Mouse (Mus musculus) liver, embryonic 13.5 days (tissue): ENCODE measurements around the gene Kctd15. TPM values are rescaled to one million over a fixed set of nuclear protein-coding genes. Genes with fewer than 3 reads are reported as not detected.

Experiments
- ATAC-seq: fragments of 200-750 bp; cut with Nextera tagmentation; 2 replicates; pipeline ENCODE4 v1.8.0; 2017; ENCODE audit warnings: low read depth, mild to moderate bottlenecking, moderate number of reproducible peaks, moderate library complexity
- DNase-seq: peaks from one replicate; pipeline ENCODE4 v3.0.0; 2022
- H3K27ac ChIP-seq: fragments of 300-500 bp; sonication (generic); 2 replicates; pipeline ENCODE4 v1.5.1; 2015; ENCODE audit warnings: moderate library complexity, mild to moderate bottlenecking, inconsistent platforms
- H3K27me3 ChIP-seq: fragments of 300-500 bp; sonication (generic); 2 replicates; pipeline ENCODE4 v1.6.1; 2015; ENCODE audit warnings: mild to moderate bottlenecking, inconsistent platforms
- H3K36me3 ChIP-seq: fragments of 300-500 bp; sonication (generic); 2 replicates; pipeline ENCODE4 v1.6.1; 2015; ENCODE audit warnings: mild to moderate bottlenecking, inconsistent platforms
- H3K4me1 ChIP-seq: fragments of 300-500 bp; sonication (generic); replicated peaks from 2 replicates; pipeline ENCODE4 v1.6.1; 2015; ENCODE audit warnings: inconsistent platforms
- H3K4me2 ChIP-seq: fragments of 300-500 bp; sonication (generic); 2 replicates; pipeline ENCODE4 v1.6.1; 2015; ENCODE audit warnings: inconsistent platforms, mild to moderate bottlenecking, moderate library complexity
- H3K4me3 ChIP-seq: fragments of 300-500 bp; sonication (generic); replicated peaks from 2 replicates; pipeline ENCODE4 v1.5.1; 2015; ENCODE audit warnings: mild to moderate bottlenecking, inconsistent platforms
- H3K9ac ChIP-seq: fragments of 300-500 bp; sonication (generic); 2 replicates; pipeline ENCODE4 v1.6.1; 2015; ENCODE audit warnings: mild to moderate bottlenecking, inconsistent platforms
- H3K9me3 ChIP-seq: fragments of 300-500 bp; sonication (generic); replicated peaks from 2 replicates; pipeline ENCODE4 v1.6.1; 2016; ENCODE audit warnings: inconsistent platforms
- WGBS: fragments of 180-500 bp; shearing (Covaris S2); methylation state at CpG from one replicate; pipeline ENCODE4 v1.1.7; 2015; ENCODE audit not compliant: insufficient replicate concordance; 5-methylcytosine and 5-hydroxymethylcytosine counted together
- polyA plus RNA-seq: library from polyadenylated mRNA; unstranded; fragments of >200 nt; fragmentation: Nextera tagmentation; extraction: Ambion mirVana; gene quantifications from 2 replicates; pipeline ENCODE4 v1.2.1, GENCODE M21; 2015

Gene Kctd15
- polyA plus RNA-seq, 1 experiment from 2014 or later = 0.96 TPM

GRCm38 (mm10) chr7:34685801-34686200 lies 29.3 kb upstream of the Kctd15 start:
- Histone ChIP-seq H3K36me3 (no peaks in the 10 kb centered on the region), H3K27ac (no peak overlapping the region), H3K4me1 (no peaks in the 10 kb centered on the region), H3K4me2 (no peak overlapping the region), H3K27me3 (no peaks in the 10 kb centered on the region; the same call in 1 of the 2 replicates), H3K9me3 (no peaks in the 10 kb centered on the region), H3K4me3 (no peak overlapping the region), H3K9ac (no peak overlapping the region)
- ATAC-seq (no peak), DNase-seq (no peak)
- 25% methylated on average over 7 of the region's 7 CpGs for WGBS

- Histone ChIP-seq H3K36me3 (no peaks in the 10 kb centered on the region), H3K4me1 (no peaks in the 10 kb centered on the region), H3K27ac (no peak overlapping the region), H3K4me2 (no peak overlapping the region), H3K9ac (no peak overlapping the region), H3K9me3 (no peaks in the 10 kb centered on the region), H3K4me3 (no peak overlapping the region), H3K27me3 (no peaks in the 10 kb centered on the region; the same call in 1 of the 2 replicates)
- DNase-seq (no peak), ATAC-seq (no peak)
- WGBS = 46% methylated on average over 4 of the region's 4 CpGs
Observed at GRCm38 (mm10) chr7:34685176-34685575, 28.6 kb upstream of the Kctd15 start.

DNA sequence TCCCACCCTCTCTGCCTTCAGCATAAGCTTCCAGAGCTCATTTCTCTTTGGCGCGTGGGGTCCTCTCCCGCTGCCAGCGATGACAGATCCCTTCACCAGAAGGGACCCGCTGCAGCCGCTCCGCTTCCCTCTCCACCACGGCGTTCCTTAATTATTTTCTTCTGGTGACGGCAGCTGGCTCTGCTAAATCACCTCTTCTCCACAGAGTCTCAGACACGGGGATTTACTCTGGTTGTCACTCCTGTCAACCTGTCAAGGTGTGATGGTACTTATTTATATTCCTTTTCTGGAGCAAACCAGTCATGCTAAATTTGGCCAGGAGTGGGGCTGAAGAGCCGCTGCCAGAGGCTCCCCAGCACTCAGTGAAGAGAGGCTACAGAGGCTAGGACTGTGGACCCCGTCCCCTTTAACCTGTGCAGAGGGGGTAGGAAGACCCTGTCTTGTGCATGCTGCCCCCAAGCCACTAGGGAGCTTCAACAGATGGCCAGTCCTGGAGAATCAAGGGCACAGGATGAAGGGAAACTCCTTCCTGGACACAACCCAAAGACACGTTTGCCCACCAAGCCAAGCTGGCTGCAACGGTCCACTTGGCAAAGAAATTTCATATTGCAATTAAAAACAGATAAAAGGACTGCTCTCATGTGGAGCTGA lies 24.4 kb upstream of the Kctd15 start:
- no peaks in the 10 kb centered on the region for H3K9me3 ChIP-seq
- H3K9ac ChIP-seq = no peak overlapping the region
- WGBS = 54% methylated on average over 15 of the region's 15 CpGs
- ATAC-seq (no peak), DNase-seq (no peak)
- H3K4me3 ChIP-seq = no peak overlapping the region
- no peaks in the 10 kb centered on the region for H3K36me3 ChIP-seq
- no peak overlapping the region for H3K27ac ChIP-seq
- peaks cover 2% of the 10 kb centered on the region for H3K27me3 ChIP-seq
- H3K4me1 ChIP-seq = no peaks in the 10 kb centered on the region
- H3K4me2 ChIP-seq = no peak overlapping the region

DNA sequence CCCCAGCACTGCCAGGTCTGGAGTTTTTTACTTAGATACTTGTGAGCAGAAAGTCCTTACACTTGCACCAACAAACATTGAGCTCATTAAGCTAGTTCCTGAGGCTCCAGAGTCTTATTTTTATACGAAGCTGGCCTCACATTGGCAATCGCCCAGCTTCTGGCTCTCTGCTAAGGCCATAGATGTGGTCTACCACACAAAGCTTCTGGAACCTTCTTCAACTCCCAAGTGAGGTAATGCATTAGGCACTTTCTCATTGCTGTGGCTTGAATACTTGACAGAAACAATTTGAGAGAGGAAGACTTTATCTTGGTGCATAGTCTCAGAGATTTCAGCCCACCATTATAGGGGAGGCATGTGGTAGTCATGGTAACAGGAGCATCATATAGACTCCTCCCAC lies 23.4 kb upstream of the Kctd15 start:
- Histone ChIP-seq H3K4me2 (no peak overlapping the region), H3K4me3 (no peak overlapping the region), H3K36me3 (no peaks in the 10 kb centered on the region), H3K9me3 (no peaks in the 10 kb centered on the region), H3K27ac (no peak overlapping the region), H3K4me1 (no peaks in the 10 kb centered on the region), H3K9ac (no peak overlapping the region), H3K27me3 (peaks cover 12% of the 10 kb centered on the region)
- DNase-seq (no peak), ATAC-seq (no peak)
- 37% methylated on average over 2 of the region's 2 CpGs for WGBS

DNA sequence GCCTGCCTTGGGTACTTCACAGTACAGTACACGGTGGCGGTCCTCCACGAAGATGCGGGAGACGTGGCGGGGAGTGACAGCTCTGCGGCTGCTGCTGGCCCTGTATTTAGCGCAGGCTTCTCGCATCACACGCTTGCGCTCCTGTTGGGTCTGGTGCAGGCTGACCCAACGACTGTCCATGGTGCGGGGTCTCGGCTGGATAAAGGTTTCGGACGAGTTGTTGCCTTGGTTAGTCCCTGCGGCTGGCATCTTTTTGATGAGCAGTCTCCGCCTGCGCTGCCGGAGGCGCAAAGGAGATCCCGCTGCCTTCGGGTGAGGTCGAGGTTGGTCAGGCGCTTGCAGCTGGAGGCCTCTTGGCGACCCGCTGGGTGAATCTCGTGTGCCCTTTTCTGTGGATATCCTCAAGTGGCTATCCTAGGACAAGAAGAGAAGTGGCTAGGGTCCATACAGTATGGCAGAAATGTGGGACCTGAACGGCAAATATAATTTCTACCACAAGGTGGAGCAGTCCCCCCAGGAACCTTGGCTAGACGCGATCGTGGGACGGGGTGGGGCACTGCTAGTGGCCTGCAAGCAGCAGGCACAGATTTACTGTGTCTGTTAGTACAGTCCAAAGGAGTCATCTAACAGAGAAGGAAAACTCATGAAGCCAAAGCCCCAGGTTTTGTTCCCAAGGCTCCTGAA lies 19.4 kb upstream of the Kctd15 start:
- no peaks in the 10 kb centered on the region for H3K9me3 ChIP-seq
- no peaks in the 10 kb centered on the region for H3K36me3 ChIP-seq
- no peak overlapping the region for H3K4me2 ChIP-seq
- no peak overlapping the region for H3K9ac ChIP-seq
- ATAC-seq (no peak), DNase-seq (no peak)
- WGBS = 12% methylated on average over 33 of the region's 33 CpGs
- no peaks in the 10 kb centered on the region for H3K4me1 ChIP-seq
- peaks cover 32% of the 10 kb centered on the region for H3K27me3 ChIP-seq
- no peak overlapping the region for H3K4me3 ChIP-seq
- no peak overlapping the region for H3K27ac ChIP-seq

- Histone ChIP-seq H3K4me2 (no peak overlapping the region), H3K9ac (no peak overlapping the region), H3K36me3 (no peaks in the 10 kb centered on the region), H3K27ac (no peak overlapping the region), H3K27me3 (peaks cover 32% of the 10 kb centered on the region), H3K4me1 (no peaks in the 10 kb centered on the region), H3K4me3 (no peak overlapping the region), H3K9me3 (no peaks in the 10 kb centered on the region)
- no peak for ATAC-seq
- 15% methylated on average over 42 of the region's 42 CpGs for WGBS
- DNase-seq = no peak
Observed at GRCm38 (mm10) chr7:34675120-34675790, 18.7 kb upstream of the Kctd15 start.

GRCm38 (mm10) chr7:34672916-34673315 lies 16.4 kb upstream of the Kctd15 start:
- H3K4me2 ChIP-seq = no peak overlapping the region
- DNase-seq (no peak), ATAC-seq (no peak)
- no peak overlapping the region for H3K4me3 ChIP-seq
- H3K9me3 ChIP-seq = no peaks in the 10 kb centered on the region
- no peaks in the 10 kb centered on the region for H3K36me3 ChIP-seq
- H3K9ac ChIP-seq = no peak overlapping the region
- WGBS = 63% methylated on average over 4 of the region's 4 CpGs
- peaks cover 32% of the 10 kb centered on the region for H3K27me3 ChIP-seq
- no peaks in the 10 kb centered on the region for H3K4me1 ChIP-seq
- H3K27ac ChIP-seq = no peak overlapping the region

GRCm38 (mm10) chr7:34671911-34672310 lies 15.4 kb upstream of the Kctd15 start:
- H3K4me3 ChIP-seq = no peak overlapping the region
- no peaks in the 10 kb centered on the region for H3K36me3 ChIP-seq
- H3K27ac ChIP-seq = no peak overlapping the region
- peak; percentile 58 for DNase-seq
- H3K4me1 ChIP-seq = no peaks in the 10 kb centered on the region
- no peak for ATAC-seq
- WGBS = 2% methylated on average over 6 of the region's 6 CpGs
- H3K9ac ChIP-seq = no peak overlapping the region
- no peaks in the 10 kb centered on the region for H3K9me3 ChIP-seq
- no peak overlapping the region for H3K4me2 ChIP-seq
- peaks cover 32% of the 10 kb centered on the region for H3K27me3 ChIP-seq

DNA sequence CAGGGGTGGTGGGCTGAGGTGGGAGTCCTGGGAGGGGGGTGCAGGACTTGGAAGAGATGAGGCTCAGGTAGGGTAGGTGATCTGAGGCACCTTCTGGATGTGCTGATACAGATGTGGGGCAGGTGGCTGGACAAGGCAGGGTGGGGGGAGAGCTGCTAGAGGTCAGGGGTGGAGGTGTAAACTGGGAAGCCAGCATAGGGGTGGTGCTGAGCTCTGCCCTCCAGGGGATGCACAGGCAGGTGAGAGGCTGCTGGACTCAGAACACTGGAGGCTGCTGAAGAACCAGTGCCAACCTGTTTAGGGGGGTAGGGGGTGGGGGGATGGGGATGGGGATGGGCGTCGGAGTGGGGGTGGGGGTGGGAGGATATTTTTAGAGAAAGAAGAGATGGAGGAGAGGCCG lies 14.2 kb upstream of the Kctd15 start:
- H3K4me1 ChIP-seq = no peaks in the 10 kb centered on the region
- H3K9me3 ChIP-seq = no peaks in the 10 kb centered on the region
- no peak overlapping the region for H3K4me2 ChIP-seq
- DNase-seq = no peak
- ATAC-seq = no peak
- H3K9ac ChIP-seq = no peak overlapping the region
- no peak overlapping the region for H3K4me3 ChIP-seq
- no peak overlapping the region for H3K27ac ChIP-seq
- H3K36me3 ChIP-seq = no peaks in the 10 kb centered on the region
- WGBS = 56% methylated on average over 3 of the region's 3 CpGs
- peaks cover 29% of the 10 kb centered on the region for H3K27me3 ChIP-seq

DNA sequence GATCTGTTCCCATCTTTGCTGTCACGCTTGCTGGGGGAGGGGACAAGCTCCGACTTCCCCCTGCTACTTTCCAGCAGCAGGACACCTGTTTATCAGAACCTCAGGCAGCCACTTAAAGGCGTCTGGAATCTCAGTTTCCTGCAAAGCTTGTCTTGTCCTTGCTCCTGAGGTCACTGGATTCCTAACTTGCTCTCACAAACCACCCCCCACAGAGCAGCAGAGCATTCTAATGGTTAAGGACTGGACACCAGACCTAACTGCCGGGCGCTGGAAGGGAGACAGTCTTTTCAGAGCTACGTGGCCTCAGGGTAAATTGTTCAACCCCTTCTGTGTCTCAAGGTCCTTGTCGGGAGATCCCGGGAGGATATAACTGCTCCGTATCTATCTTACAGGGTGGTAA lies 12.8 kb upstream of the Kctd15 start:
- Histone ChIP-seq H3K27ac (no peak overlapping the region), H3K4me3 (no peak overlapping the region), H3K36me3 (no peaks in the 10 kb centered on the region), H3K9ac (no peak overlapping the region), H3K4me2 (no peak overlapping the region), H3K27me3 (peaks cover 15% of the 10 kb centered on the region), H3K9me3 (no peaks in the 10 kb centered on the region), H3K4me1 (no peaks in the 10 kb centered on the region)
- no peak for ATAC-seq
- no peak for DNase-seq
- WGBS = 25% methylated on average over 9 of the region's 9 CpGs

- H3K9ac ChIP-seq = no peak overlapping the region
- H3K27me3 ChIP-seq = no peaks in the 10 kb centered on the region
- no peak for ATAC-seq
- DNase-seq = no peak
- H3K4me2 ChIP-seq = no peak overlapping the region
- no peak overlapping the region for H3K27ac ChIP-seq
- H3K4me1 ChIP-seq = no peaks in the 10 kb centered on the region
- H3K9me3 ChIP-seq = no peaks in the 10 kb centered on the region
- no peaks in the 10 kb centered on the region for H3K36me3 ChIP-seq
- WGBS = 73% methylated on average over 16 of the region's 16 CpGs
- no peak overlapping the region for H3K4me3 ChIP-seq
Observed at GRCm38 (mm10) chr7:34667874-34668273, 11.3 kb upstream of the Kctd15 start.
